Mouse (Mus musculus) C2C12 (cell line): Measurements from ENCODE around the gene Pcgf6. TPM values are rescaled to one million over a fixed set of nuclear protein-coding genes. Genes with fewer than 3 reads are reported as not detected.

Experiments used
- H3K27me3 ChIP-seq: one replicate; pipeline ENCODE4 v1.6.1; 2011; ENCODE audit not compliant: control insufficient read depth, insufficient read depth, insufficient read length
- H3K36me3 ChIP-seq: one replicate; pipeline ENCODE4 v1.6.1; 2011; ENCODE audit not compliant: control insufficient read depth, insufficient read depth
- H3K4me3 ChIP-seq: one replicate; pipeline ENCODE4 v1.5.1; 2011; ENCODE audit warnings: mild to moderate bottlenecking, control low read depth; ENCODE audit not compliant: poor library complexity, insufficient read depth, severe bottlenecking
- H3K79me2 ChIP-seq: one replicate; pipeline ENCODE4 v1.6.1; 2011; ENCODE audit not compliant: control insufficient read depth, insufficient read depth
- H3K79me3 ChIP-seq: one replicate; pipeline ENCODE4 v1.6.1; 2011; ENCODE audit warnings: low read depth, control low read depth
- H3ac ChIP-seq: one replicate; pipeline ENCODE3; 2011; ENCODE audit warnings: low read depth; ENCODE audit not compliant: control insufficient read depth, insufficient read length
- CEBPB ChIP-seq: IDR thresholded peaks from one replicate; pipeline ENCODE4 v1.6.1; 2011; ENCODE audit warnings: low read depth, mild to moderate bottlenecking, control low read depth, moderate library complexity
- CTCF ChIP-seq: IDR thresholded peaks from one replicate; pipeline ENCODE4 v1.5.1; 2011; ENCODE audit not compliant: control insufficient read depth, insufficient read depth, insufficient read length
- FOSL1 ChIP-seq: IDR thresholded peaks from one replicate; pipeline ENCODE4 v1.8.0; 2011; ENCODE audit warnings: mild to moderate bottlenecking, low read length; ENCODE audit not compliant: poor library complexity, insufficient read depth, severe bottlenecking
- MAX ChIP-seq: IDR thresholded peaks from one replicate; pipeline ENCODE4 v1.6.1; 2011; ENCODE audit warnings: mild to moderate bottlenecking, control low read depth
- MYOD1 ChIP-seq: IDR thresholded peaks from one replicate; pipeline ENCODE4 v1.6.1; 2011; ENCODE audit warnings: low read depth; ENCODE audit not compliant: control insufficient read depth, insufficient read length
- MYOG ChIP-seq: IDR thresholded peaks from one replicate; pipeline ENCODE4 v1.6.1; 2011; ENCODE audit not compliant: control insufficient read depth, insufficient read length; ENCODE audit errors: extremely low read depth
- USF1 ChIP-seq: IDR thresholded peaks from one replicate; pipeline ENCODE4 v1.6.1; 2011; ENCODE audit warnings: low read depth, mild to moderate bottlenecking, control low read depth, moderate library complexity
- polyA plus RNA-seq: library from polyadenylated mRNA; unstranded; fragments of >200 nt; fragmentation: generic; extraction: Trizol; gene quantifications from one replicate; pipeline ENCODE4 v1.2.1, GENCODE M21; 2012; ENCODE audit warnings: missing spikeins

Gene Pcgf6
- polyA plus RNA-seq, 1 experiment: 5.5 TPM

DNA sequence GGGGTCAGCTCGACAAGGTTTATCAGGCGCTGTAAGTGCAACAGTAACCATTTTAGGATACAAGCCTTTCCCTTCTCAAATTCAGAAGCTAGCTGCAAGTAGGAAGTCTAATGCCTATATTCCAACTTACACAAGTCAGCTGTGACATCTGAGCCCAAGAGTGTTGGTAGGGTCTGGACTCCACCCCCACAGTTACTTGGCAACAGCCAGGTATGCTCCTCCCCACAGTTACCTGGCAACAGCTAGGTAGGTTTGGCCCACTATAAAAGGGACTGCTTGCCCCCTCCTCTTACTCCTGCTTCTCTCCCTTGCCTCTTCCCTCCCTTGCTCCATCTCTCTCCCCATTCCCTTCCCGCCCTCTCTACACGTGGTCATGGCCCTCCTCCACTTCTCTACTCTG is 1.6 kb downstream of the Pcgf6 start:
- no peak for TF ChIP-seq MYOG
- H3ac ChIP-seq: no peak overlapping the region
- no peak overlapping the region for H3K4me3 ChIP-seq
- H3K79me2 ChIP-seq: peaks cover 14% of the 10 kb centered on the region
- peaks cover 27% of the 10 kb centered on the region for H3K36me3 ChIP-seq
- H3K27me3 ChIP-seq: no peaks in the 10 kb centered on the region
- peaks cover 15% of the 10 kb centered on the region for H3K79me3 ChIP-seq

DNA sequence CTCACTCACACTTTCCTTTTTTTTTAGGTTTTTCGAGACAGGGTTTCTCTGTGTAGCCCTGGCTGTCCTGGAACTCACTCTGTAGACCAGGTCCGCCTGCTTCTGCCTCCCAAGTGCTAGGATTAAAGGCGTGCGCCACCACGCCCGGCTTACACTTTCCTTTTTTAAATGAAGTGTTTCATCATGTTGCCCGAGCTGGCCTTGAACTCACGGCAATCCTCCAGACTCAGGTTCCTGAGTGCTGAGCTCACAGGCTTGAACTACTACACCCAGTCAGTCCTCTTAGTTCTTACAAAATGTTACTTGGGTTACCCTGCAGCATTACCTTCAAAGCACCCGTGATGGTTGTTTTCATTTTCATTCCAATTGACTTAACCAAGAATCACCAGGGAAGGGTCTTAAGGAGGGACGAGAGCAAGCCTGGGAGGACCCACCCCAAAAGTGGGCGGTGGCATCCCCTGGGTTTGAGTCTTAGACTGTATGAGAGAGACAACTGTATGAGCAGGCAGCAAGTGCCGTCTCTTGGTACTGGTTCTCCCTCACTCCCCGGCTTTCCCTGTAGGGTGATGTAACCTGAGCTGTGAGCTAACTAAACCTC is 3.4 kb downstream of the Pcgf6 start:
- Histone ChIP-seq H3ac (no peak overlapping the region), H3K36me3 (peaks cover 27% of the 10 kb centered on the region)
- no peak for TF ChIP-seq CEBPB
- no peak for TF ChIP-seq CTCF
- TF ChIP-seq USF1: no peak
- no peak for TF ChIP-seq FOSL1
- TF ChIP-seq MAX: no peak
- no peak for TF ChIP-seq MYOD1
- no peak for TF ChIP-seq MYOG

DNA sequence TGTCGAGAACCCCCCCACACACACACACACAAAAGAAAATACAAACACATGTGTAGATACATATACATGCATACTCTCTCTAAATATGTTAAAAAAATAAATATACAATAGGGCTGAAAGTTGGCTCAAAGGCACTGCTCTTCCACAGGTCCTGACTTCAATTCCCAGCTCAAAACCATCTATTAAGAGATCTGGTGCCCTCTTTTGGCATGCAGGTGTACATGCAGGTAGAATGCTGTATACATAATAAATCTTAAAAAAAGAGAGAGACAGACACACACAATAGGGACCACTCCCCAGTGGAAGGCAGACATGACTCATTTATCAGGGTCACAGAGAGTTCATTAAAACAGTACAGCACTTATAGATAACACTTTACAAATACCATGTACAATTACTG is 4.4 kb downstream of the Pcgf6 start:
- H3K36me3 ChIP-seq: peaks cover 31% of the 10 kb centered on the region
- H3K4me3 ChIP-seq: no peak overlapping the region
- H3K79me2 ChIP-seq: peaks cover 14% of the 10 kb centered on the region
- peaks cover 15% of the 10 kb centered on the region for H3K79me3 ChIP-seq
- TF ChIP-seq MAX: no peak
- no peak for TF ChIP-seq MYOG
- no peak overlapping the region for H3ac ChIP-seq
- no peaks in the 10 kb centered on the region for H3K27me3 ChIP-seq

More for the DNA sequence above, 3.4 kb downstream of the Pcgf6 start:
- Histone ChIP-seq H3K27me3 (no peaks in the 10 kb centered on the region), H3K79me3 (peaks cover 15% of the 10 kb centered on the region), H3K79me2 (peaks cover 14% of the 10 kb centered on the region), H3K4me3 (no peak overlapping the region)

DNA sequence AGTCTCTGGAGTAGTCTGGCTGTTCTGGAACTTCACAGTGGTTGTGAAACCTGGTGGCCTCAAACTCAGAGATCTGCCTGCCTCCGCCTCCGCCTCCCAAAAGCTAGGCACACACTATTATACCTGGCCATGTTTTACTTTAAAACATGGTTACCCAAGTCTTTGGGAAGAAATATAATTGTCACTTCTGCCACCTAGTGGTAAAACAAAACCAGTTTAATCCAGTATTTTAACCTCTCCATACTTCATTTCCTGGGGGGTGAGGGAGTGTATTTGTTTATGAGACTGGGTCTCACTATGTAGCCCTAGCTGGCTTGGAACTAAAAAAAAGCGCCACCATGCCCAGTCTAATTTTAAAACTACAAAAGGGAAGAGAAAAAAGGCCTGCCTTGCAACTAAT is 7.1 kb downstream of the Pcgf6 start:
- Histone ChIP-seq H3ac (no peak overlapping the region), H3K36me3 (peaks cover 52% of the 10 kb centered on the region), H3K27me3 (no peaks in the 10 kb centered on the region), H3K79me3 (peaks cover 2% of the 10 kb centered on the region), H3K4me3 (no peak overlapping the region), H3K79me2 (no peaks in the 10 kb centered on the region)
- no peak for TF ChIP-seq CEBPB
- no peak for TF ChIP-seq USF1
- no peak for TF ChIP-seq MAX
- no peak for TF ChIP-seq MYOG
- no peak for TF ChIP-seq MYOD1
- no peak for TF ChIP-seq FOSL1
- no peak for TF ChIP-seq CTCF

DNA sequence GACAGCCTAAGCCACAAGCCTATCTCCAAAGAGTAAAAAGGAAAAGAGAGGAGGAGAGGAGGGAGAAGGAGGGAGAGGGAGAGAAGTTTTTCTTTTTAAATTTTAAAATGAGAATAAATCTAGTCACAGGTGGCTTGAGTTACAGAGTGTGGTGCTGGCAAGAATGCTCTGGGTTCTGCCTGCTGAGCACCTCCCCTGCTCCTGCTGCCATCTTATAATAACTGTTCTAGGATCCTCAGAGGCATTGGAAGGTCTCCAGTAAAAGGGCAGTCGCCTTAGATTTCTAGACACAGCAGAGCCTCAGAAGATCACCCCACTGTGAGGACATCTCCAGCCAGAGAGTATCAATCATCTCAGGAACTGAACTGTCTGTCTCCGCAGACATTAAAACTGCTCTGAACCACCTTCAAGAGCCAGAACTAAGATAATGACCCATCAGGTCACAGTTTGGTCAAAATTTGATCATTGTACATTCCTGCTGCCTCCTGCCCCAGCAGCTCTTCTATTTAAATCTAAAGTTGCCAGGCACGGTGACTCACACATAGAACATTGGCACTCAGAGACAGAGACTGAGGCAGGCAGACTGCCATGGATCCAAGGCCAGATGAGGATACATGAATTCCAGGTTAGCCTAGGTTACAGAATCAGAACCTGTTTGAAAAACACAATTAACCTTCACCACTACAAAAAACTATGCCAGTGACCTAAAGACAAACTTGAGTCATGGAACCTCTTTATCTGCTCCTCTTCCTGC is 9.8 kb downstream of the Pcgf6 start:
- no peaks in the 10 kb centered on the region for H3K79me3 ChIP-seq
- H3K4me3 ChIP-seq: no peak overlapping the region
- no peak overlapping the region for H3ac ChIP-seq
- no peak for TF ChIP-seq FOSL1
- TF ChIP-seq MAX: no peak
- no peak for TF ChIP-seq CEBPB
- no peak for TF ChIP-seq CTCF
- TF ChIP-seq USF1: no peak
- TF ChIP-seq MYOD1: no peak
- TF ChIP-seq MYOG: no peak
- H3K79me2 ChIP-seq: no peaks in the 10 kb centered on the region
- H3K27me3 ChIP-seq: no peaks in the 10 kb centered on the region
- peaks cover 49% of the 10 kb centered on the region for H3K36me3 ChIP-seq

DNA sequence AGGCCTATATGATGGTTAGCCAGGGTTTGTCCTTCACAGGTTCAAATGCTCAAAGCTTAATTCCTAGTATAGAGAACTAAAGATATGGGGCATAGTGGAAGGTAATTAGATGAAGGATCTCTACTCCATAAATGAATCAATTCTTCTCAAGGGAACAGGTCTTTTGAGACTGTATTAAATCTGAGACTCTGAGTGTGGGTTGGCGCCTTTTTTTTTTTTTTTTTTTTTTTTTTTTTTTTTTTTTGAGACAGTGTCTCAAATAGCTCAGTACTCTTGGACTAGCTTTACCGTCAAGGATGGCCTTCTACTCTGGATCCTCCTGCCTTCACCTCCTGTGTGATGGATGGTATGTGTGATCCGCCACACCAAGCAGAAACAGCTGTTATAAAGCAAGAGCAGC is 14.1 kb downstream of the Pcgf6 start:
- no peak overlapping the region for H3ac ChIP-seq
- H3K27me3 ChIP-seq: no peaks in the 10 kb centered on the region
- no peak for TF ChIP-seq USF1
- no peak for TF ChIP-seq MAX
- TF ChIP-seq FOSL1: no peak
- TF ChIP-seq MYOG: no peak
- no peak for TF ChIP-seq MYOD1
- TF ChIP-seq CTCF: no peak
- TF ChIP-seq CEBPB: no peak
- no peaks in the 10 kb centered on the region for H3K79me2 ChIP-seq
- no peak overlapping the region for H3K4me3 ChIP-seq
- H3K79me3 ChIP-seq: no peaks in the 10 kb centered on the region
- peaks cover 62% of the 10 kb centered on the region for H3K36me3 ChIP-seq
